Mouse (Mus musculus): ENCODE results near the gene Catsperz. TPM values are rescaled to one million over a fixed set of nuclear protein-coding genes. Genes with fewer than 3 reads are reported as not detected.

Catsperz gene
- polyA plus RNA-seq, 1 experiment from 2014 or later: 0.81 TPM

DNA sequence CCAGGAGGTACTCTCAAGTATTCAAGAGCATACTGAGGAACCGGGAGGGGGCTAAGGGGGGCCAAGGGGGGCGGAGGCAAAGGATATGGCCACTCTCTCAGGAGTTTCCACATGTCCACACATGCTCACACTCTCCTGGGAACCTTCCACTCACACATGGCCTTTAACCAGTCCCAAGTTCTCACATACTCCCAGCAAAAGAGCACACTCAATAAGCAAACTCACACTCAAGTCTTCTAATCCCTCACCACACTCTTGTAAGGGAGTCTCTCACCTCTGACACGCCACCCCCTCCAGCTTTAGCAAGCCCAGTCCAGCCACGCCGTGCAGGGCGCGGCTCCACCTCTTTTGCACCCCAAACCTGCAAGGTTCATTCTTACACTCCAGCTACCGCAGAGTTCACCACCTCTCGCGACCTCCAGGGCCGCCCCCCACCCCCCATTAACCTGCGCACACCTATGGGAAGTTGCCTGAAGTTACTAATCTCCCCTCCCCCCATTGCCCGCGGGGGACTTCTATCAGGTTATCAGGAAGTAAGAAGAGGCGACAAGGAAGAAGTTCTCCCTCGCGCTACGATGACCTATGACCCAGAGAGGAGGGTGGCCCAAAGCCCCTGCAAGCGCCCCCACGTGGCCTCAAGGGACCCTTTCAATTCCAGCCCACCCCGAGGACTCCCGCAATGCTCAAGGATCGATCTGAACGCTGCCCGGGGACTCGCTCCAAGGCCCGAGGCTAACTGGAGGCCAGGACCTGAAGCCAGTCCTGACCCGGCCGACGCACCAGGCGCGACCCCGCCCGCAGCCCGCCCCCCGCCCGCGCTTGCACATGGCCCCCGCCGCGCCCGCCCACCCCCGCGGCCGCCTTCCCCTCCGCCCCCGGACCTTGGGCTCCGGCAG lies 4.2 kb downstream of the Catsperz start:
- Histone ChIP-seq H3K9ac (replicated peaks) (peak overlapping the region; percentile 79), H3K9me3 (ENCODE audit: low read length) (no peaks in the 10 kb centered on the region), H3K36me3 (replicated peaks; ENCODE audit: insufficient read depth, low read length) (peaks cover 12% of the 10 kb centered on the region), H3K27ac (ENCODE audit: low read depth) (peak overlapping the region; percentile 92), H3K4me2 (ENCODE audit: low read depth, low read length) (peak overlapping the region; percentile 94), H3K27me3 (ENCODE audit: insufficient read depth, low read length) (peaks cover 20% of the 10 kb centered on the region), H3K4me1 (ENCODE audit: insufficient read depth) (peaks cover 40% of the 10 kb centered on the region), H3K4me3 (ENCODE audit: low read depth, low read length) (peak overlapping the region; percentile 71)
- DNase-seq: peak; percentile 65
- peak; percentile 16 for ATAC-seq
- WGBS (ENCODE audit: insufficient replicate concordance): 1% methylated on average over 48 of the region's 48 CpGs
- TF ChIP-seq CTCF (IDR thresholded peaks at IDR 0.05; ENCODE audit: low read depth) (peak; percentile 31; the same call in 1 of the 2 replicates), EP300 (IDR thresholded peaks at IDR 0.05; ENCODE audit: low read depth) (no peak)

DNA sequence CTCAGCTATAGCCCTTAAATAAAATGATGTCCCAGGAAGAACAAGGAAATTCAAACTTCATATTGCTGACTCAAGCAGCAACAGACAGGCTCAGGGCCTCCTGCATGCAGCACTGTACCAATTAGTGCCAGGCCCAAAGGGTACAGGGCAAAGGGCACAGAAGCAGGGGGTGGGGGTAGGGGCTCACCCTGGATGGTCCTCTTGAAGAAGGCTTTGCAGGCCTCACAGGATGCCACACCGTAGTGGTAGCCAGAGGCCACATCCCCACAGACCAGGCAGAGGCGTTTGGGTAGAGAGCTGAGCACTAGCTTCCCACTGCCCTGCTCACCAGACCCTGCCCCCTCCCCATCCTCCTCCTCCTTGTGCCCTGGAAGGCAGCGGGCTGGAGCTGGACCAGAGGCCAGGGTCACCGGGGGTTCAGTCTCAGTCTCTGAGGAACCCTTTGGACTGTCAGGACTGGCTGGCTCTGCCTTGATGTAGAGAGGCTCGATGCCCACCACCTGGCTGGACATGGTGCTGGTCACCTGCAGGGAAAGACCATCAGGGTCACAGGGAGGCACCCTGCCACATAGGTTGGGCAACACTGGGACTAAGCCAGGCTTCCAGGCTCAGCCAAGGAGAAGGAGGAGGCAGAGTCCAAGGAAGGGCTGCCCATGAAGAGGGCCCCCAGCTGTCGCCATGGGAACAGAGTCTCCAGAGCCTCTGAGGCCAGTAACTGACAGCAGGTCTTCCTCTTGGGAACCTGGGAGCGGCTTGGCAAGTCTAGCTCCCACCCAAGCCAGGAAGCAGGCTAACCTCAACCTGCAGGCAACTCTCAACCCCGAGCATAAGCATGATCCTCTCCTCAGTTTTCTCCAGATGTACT lies 5.1 kb downstream of the Catsperz start:
- peaks cover 12% of the 10 kb centered on the region for H3K36me3 ChIP-seq (replicated peaks; ENCODE audit: insufficient read depth, low read length)
- WGBS (ENCODE audit: insufficient replicate concordance): 37% methylated on average over 8 of the region's 8 CpGs
- H3K4me1 ChIP-seq (ENCODE audit: insufficient read depth): peaks cover 34% of the 10 kb centered on the region
- DNase-seq (no peak), ATAC-seq (no peak)
- peak overlapping the region; percentile 19; the same call in 1 of the 2 replicates for H3K27ac ChIP-seq (ENCODE audit: low read depth)
- H3K9me3 ChIP-seq (ENCODE audit: low read length): no peaks in the 10 kb centered on the region
- peak overlapping the region; percentile 94 for H3K4me2 ChIP-seq (ENCODE audit: low read depth, low read length)
- peaks cover 11% of the 10 kb centered on the region for H3K27me3 ChIP-seq (ENCODE audit: insufficient read depth, low read length)
- H3K9ac ChIP-seq (replicated peaks): peak overlapping the region; percentile 79
- TF ChIP-seq CTCF (IDR thresholded peaks at IDR 0.05; ENCODE audit: low read depth): no peak
- no peak for TF ChIP-seq EP300 (IDR thresholded peaks at IDR 0.05; ENCODE audit: low read depth)
- peak overlapping the region; percentile 71 for H3K4me3 ChIP-seq (ENCODE audit: low read depth, low read length)

DNA sequence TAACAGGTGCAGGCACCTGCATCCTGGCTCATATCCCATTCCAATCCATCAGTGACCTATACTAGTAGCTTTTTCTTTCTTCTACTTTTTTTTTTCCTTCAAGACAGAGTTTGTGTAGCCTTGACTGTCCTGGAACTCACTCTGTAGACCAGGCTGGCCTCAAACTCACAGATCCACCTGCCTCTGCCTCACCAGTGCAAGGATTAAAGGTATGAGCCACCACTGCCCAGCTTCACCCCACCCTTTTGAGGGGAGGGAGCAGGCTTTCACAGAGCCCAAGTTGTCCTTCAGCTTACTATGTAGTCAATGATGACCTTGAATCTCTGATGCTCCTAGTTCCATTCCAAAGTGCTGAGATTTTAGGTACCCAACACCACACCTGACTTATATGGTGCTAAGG lies 5.7 kb downstream of the Catsperz start:
- H3K9me3 ChIP-seq (ENCODE audit: low read length): no peaks in the 10 kb centered on the region
- no peak overlapping the region for H3K4me3 ChIP-seq (ENCODE audit: low read depth, low read length)
- H3K4me1 ChIP-seq (ENCODE audit: insufficient read depth): peaks cover 29% of the 10 kb centered on the region
- peaks cover 5% of the 10 kb centered on the region; the same call in 1 of the 2 replicates for H3K27me3 ChIP-seq (ENCODE audit: insufficient read depth, low read length)
- no peak overlapping the region for H3K4me2 ChIP-seq (ENCODE audit: low read depth, low read length)
- peaks cover 14% of the 10 kb centered on the region for H3K36me3 ChIP-seq (replicated peaks; ENCODE audit: insufficient read depth, low read length)
- no peak for TF ChIP-seq EP300 (IDR thresholded peaks at IDR 0.05; ENCODE audit: low read depth)
- no peak for TF ChIP-seq CTCF (IDR thresholded peaks at IDR 0.05; ENCODE audit: low read depth)
- no peak overlapping the region for H3K9ac ChIP-seq (replicated peaks)
- DNase-seq: no peak
- ATAC-seq: no peak
- no peak overlapping the region for H3K27ac ChIP-seq (ENCODE audit: low read depth)

DNA sequence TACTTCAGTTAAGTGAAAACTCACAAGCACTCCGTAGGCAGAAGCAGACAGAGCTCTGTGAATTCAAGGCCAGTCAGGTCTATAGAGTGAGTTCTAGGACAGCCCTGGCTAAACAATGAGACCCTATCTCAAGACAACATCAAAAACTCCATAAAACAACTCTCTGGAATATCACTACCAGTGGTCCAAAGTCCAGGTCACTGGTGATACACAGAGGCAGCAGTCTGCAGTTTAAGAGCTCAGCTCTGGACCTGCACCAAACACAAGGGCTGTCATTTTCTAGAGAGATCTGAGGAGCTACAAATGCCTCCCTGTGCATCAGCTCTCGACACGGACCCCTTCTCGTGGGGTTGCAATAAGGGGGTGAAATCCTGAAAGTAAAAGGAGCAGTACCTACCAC lies 6.9 kb downstream of the Catsperz start:
- no peak overlapping the region for H3K4me2 ChIP-seq (ENCODE audit: low read depth, low read length)
- no peaks in the 10 kb centered on the region for H3K9me3 ChIP-seq (ENCODE audit: low read length)
- peaks cover 2% of the 10 kb centered on the region; the same call in 1 of the 2 replicates for H3K27me3 ChIP-seq (ENCODE audit: insufficient read depth, low read length)
- no peak overlapping the region for H3K9ac ChIP-seq (replicated peaks)
- no peak for ATAC-seq
- H3K4me3 ChIP-seq (ENCODE audit: low read depth, low read length): no peak overlapping the region
- WGBS (ENCODE audit: insufficient replicate concordance): 70% methylated on average over 4 of the region's 4 CpGs
- H3K36me3 ChIP-seq (replicated peaks; ENCODE audit: insufficient read depth, low read length): peaks cover 23% of the 10 kb centered on the region
- DNase-seq: no peak
- peak overlapping the region; percentile 22; the same call in 1 of the 2 replicates for H3K27ac ChIP-seq (ENCODE audit: low read depth)
- no peak for TF ChIP-seq CTCF (IDR thresholded peaks at IDR 0.05; ENCODE audit: low read depth)
- no peak for TF ChIP-seq EP300 (IDR thresholded peaks at IDR 0.05; ENCODE audit: low read depth)
- peaks cover 29% of the 10 kb centered on the region for H3K4me1 ChIP-seq (ENCODE audit: insufficient read depth)

DNA sequence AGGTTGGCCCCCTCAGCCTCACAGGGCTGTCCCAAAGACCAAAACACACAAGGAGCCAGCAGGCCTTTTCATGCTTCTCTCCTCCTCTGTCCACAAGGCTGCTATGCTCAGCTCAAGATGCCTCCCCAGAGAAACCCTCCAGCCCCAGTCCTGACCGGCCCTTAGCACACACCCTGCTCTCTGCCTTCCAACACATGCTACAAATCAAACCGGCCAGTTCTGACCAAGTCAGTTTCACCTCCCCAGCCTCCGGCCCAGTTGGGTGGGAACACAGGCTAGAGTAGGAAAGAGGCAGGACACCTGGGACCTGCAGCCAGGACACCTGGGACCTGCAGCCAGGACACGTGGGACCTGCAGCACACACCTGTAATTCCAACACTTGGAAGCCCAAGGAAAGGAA lies 8.7 kb downstream of the Catsperz start:
- TF ChIP-seq EP300 (IDR thresholded peaks at IDR 0.05; ENCODE audit: low read depth) (no peak), CTCF (IDR thresholded peaks at IDR 0.05; ENCODE audit: low read depth) (no peak)
- no peak overlapping the region for H3K27ac ChIP-seq (ENCODE audit: low read depth)
- H3K9ac ChIP-seq (replicated peaks): no peak overlapping the region
- H3K4me3 ChIP-seq (ENCODE audit: low read depth, low read length): no peak overlapping the region
- no peak overlapping the region for H3K4me2 ChIP-seq (ENCODE audit: low read depth, low read length)
- ATAC-seq (no peak), DNase-seq (no peak)
- H3K9me3 ChIP-seq (ENCODE audit: low read length): no peaks in the 10 kb centered on the region
- peaks cover 21% of the 10 kb centered on the region for H3K4me1 ChIP-seq (ENCODE audit: insufficient read depth)
- H3K27me3 ChIP-seq (ENCODE audit: insufficient read depth, low read length): no peaks in the 10 kb centered on the region
- H3K36me3 ChIP-seq (replicated peaks; ENCODE audit: insufficient read depth, low read length): peaks cover 41% of the 10 kb centered on the region
- WGBS (ENCODE audit: insufficient replicate concordance): 84% methylated on average over 4 of the region's 4 CpGs

DNA sequence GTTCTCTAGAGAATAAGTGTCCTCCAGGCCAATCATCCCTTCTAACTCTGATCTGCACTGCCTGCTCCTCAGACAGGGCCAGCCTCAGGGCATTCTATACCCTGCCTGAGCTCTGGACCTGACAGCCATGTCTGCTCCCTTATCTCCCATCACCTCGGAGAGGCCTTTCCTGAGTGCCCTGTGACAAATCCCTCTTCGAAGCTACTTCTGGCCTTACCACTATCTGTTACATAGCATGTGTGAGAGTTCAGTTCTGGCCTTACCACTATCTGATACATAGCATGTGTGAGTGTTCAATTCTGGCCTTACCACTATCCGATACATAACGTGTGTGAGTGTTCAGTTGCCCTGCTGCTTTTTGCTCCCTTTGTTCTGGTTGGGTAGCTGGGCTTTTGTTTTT lies 9.9 kb downstream of the Catsperz start:
- peaks cover 46% of the 10 kb centered on the region for H3K36me3 ChIP-seq (replicated peaks; ENCODE audit: insufficient read depth, low read length)
- ATAC-seq: peak; percentile 36
- H3K9ac ChIP-seq (replicated peaks): no peak overlapping the region
- no peak overlapping the region for H3K27ac ChIP-seq (ENCODE audit: low read depth)
- no peaks in the 10 kb centered on the region for H3K27me3 ChIP-seq (ENCODE audit: insufficient read depth, low read length)
- DNase-seq: no peak
- WGBS (ENCODE audit: insufficient replicate concordance): 45% methylated on average over 4 of the region's 4 CpGs
- H3K4me3 ChIP-seq (ENCODE audit: low read depth, low read length): no peak overlapping the region
- peaks cover 21% of the 10 kb centered on the region for H3K4me1 ChIP-seq (ENCODE audit: insufficient read depth)
- H3K9me3 ChIP-seq (ENCODE audit: low read length): no peaks in the 10 kb centered on the region
- no peak overlapping the region for H3K4me2 ChIP-seq (ENCODE audit: low read depth, low read length)
- no peak for TF ChIP-seq EP300 (IDR thresholded peaks at IDR 0.05; ENCODE audit: low read depth)

Measured in liver, postnatal 0 days (tissue).